Comparison of ENCODE assay signal across 8 mouse cellular contexts in genomic region chr9:62026600-62026999, GRCm38 (mm10). TPM values are rescaled to one million over a fixed set of nuclear protein-coding genes. Genes with fewer than 3 reads are reported as not detected.
A peak's percentile ranks its signal among the peaks of the same experiment; 100 is the strongest.
DNase-seq lines count a peak whose midpoint lies in the region; ATAC-seq and TF ChIP-seq lines count a peak whose summit lies in the region.

Paqr5 (minus strand) TSS chr9:62026856.

- H3K4me2 ChIP-seq in hindbrain, postnatal 0 days (ENCODE audit: low read depth, low read length), result peak within 1 kb of the TSS; percentile 62
- peak within 1 kb of the TSS; percentile 64 for H3K4me2 ChIP-seq in liver, embryonic 13.5 days

- H3K4me3 ChIP-seq in left cerebral cortex, adult 2 months, result peak within 1 kb of the TSS; percentile 34
- H3K4me3 ChIP-seq in forebrain, embryonic 10.5 days, result peak within 1 kb of the TSS; percentile 60
- peak within 1 kb of the TSS; percentile 29 for H3K4me3 ChIP-seq in hindbrain, postnatal 0 days (ENCODE audit: low read length)
- peak within 1 kb of the TSS; percentile 40 for H3K4me3 ChIP-seq in liver, embryonic 13.5 days (replicated peaks)

- H3K27ac ChIP-seq in left cerebral cortex, adult 2 months, result peak within 1 kb of the TSS; percentile 58
- H3K27ac ChIP-seq in forebrain, embryonic 10.5 days, result peak within 1 kb of the TSS; percentile 65
- no peak within 1 kb of the TSS for H3K27ac ChIP-seq in hindbrain, postnatal 0 days
- H3K27ac ChIP-seq in liver, embryonic 13.5 days, result no peak within 1 kb of the TSS

- no peak for ATAC-seq in hindbrain, postnatal 0 days
- ATAC-seq in liver, embryonic 13.5 days (ENCODE audit: low read depth), result peak; percentile 75

- DNase-seq in left cerebral cortex, adult 2 months (ENCODE audit: extremely low spot score in 1 of 2, low spot score in 2 of 2), result no peak
- DNase-seq in left cerebral cortex, postnatal 4 days, result no peak
- no peak for DNase-seq in forebrain, embryonic 10.5 days (ENCODE audit: extremely low spot score, low spot score)
- no peak for DNase-seq in hindbrain, postnatal 0 days (ENCODE audit: low spot score)
- peak; percentile 23 for DNase-seq in liver, embryonic 13.5 days
- peak; percentile 33 for DNase-seq in neural tube, embryonic 10.5 days (ENCODE audit: extremely low spot score, low spot score)
- DNase-seq in thymus, postnatal 36 days, result peak; percentile 62 to 67
- DNase-seq in cerebellum, adult 9-11 months, result no peak

- 0 out of 2 replicates have a peak within 1 kb of the TSS, but pooled peaks have one; percentile 29 for H3K9ac ChIP-seq in hindbrain, postnatal 0 days (replicated peaks; ENCODE audit: low read length)
- 0 out of 2 replicates have a peak within 1 kb of the TSS, but pooled peaks have one; percentile 3 for H3K9ac ChIP-seq in liver, embryonic 13.5 days

- intact Hi-C loops in left cerebral cortex, adult 2 months (cut with DNase I), result no loop called here
- intact Hi-C loops in left cerebral cortex, postnatal 4 days (cut with DNase I), result no loop called here

- peaks cover 73% of the 10 kb centered on the region for H3K27me3 ChIP-seq in forebrain, embryonic 10.5 days (ENCODE audit: poor library complexity, severe bottlenecking)
- H3K27me3 ChIP-seq in hindbrain, postnatal 0 days (ENCODE audit: insufficient read depth, low read length), result peaks cover 3% of the 10 kb centered on the region; the same call in 1 of the 2 replicates
- H3K27me3 ChIP-seq in liver, embryonic 13.5 days, result peaks cover 50% of the 10 kb centered on the region

- H3K9me3 ChIP-seq in forebrain, embryonic 10.5 days, result no peaks in the 10 kb centered on the region
- no peaks in the 10 kb centered on the region for H3K9me3 ChIP-seq in hindbrain, postnatal 0 days (ENCODE audit: low read length)
- no peaks in the 10 kb centered on the region for H3K9me3 ChIP-seq in liver, embryonic 13.5 days (replicated peaks)

- under 1% methylated on average over 32 of the region's 32 CpGs for WGBS in forebrain, embryonic 10.5 days
- 1% methylated on average over 31 of the region's 32 CpGs for WGBS in hindbrain, postnatal 0 days
- under 1% methylated on average over 32 of the region's 32 CpGs for WGBS in liver, embryonic 13.5 days (ENCODE audit: insufficient replicate concordance)

- H3K4me1 ChIP-seq in forebrain, embryonic 10.5 days, result peaks cover 25% of the 10 kb centered on the region
- 0 out of 2 replicates have a peak, but pooled peaks cover 5% of the 10 kb centered on the region for H3K4me1 ChIP-seq in hindbrain, postnatal 0 days (ENCODE audit: insufficient read depth, low read length)
- H3K4me1 ChIP-seq in liver, embryonic 13.5 days (replicated peaks), result peaks cover 11% of the 10 kb centered on the region

- H3K36me3 ChIP-seq in forebrain, embryonic 10.5 days (replicated peaks), result no peaks in the 10 kb centered on the region
- H3K36me3 ChIP-seq in hindbrain, postnatal 0 days (ENCODE audit: insufficient read depth, low read length), result no peaks in the 10 kb centered on the region
- no peaks in the 10 kb centered on the region for H3K36me3 ChIP-seq in liver, embryonic 13.5 days

- no peak for TF ChIP-seq CTCF in left cerebral cortex, adult 2 months (IDR thresholded peaks at IDR 0.05)
- TF ChIP-seq CTCF in hindbrain, postnatal 0 days (IDR thresholded peaks at IDR 0.05; ENCODE audit: low read depth), result no peak

RNA-seq across cellular contexts. Expression of gene Paqr5, which starts in this region (rescaled TPM):
- total RNA-seq in left cerebral cortex, adult 2 months (2021), result 1 to 10 TPM; 3.6 to 4.1 TPM
- under 1 TPM; 0.22 to 0.32 TPM for total RNA-seq in left cerebral cortex, postnatal 4 days (2021)
- polyA plus RNA-seq in forebrain, embryonic 10.5 days (2016; fragmentation: Nextera tagmentation; extraction: Ambion mirVana), result 0.58 and 1.0 TPM in 2 replicates
- total RNA-seq in hindbrain, postnatal 0 days (2014; rRNA removed), result 0.16 and 1.0 TPM in 2 replicates
- 0.80 and 1.0 TPM in 2 replicates for polyA plus RNA-seq in hindbrain, postnatal 0 days (2015; fragmentation: Nextera tagmentation; extraction: Ambion mirVana)
- polyA plus RNA-seq in liver, embryonic 13.5 days (2015; fragmentation: Nextera tagmentation; extraction: Ambion mirVana), result 0.05 and 0.12 TPM in 2 replicates

Comparison
In these comparisons a context has a peak if more than half of its experiments do, and no peak if none do; other contexts are left out.
1. Peak in DNase-seq, ATAC-seq, H3K4me3 ChIP-seq, H3K9ac ChIP-seq and H3K4me2 ChIP-seq in liver, embryonic 13.5 days; RNA of the gene not detected or under 1 TPM.
2. DNase-seq: peak in neural tube, embryonic 10.5 days (single experiment) and thymus, postnatal 36 days (2 of 2); none in left cerebral cortex, adult 2 months (0 of 2), left cerebral cortex, postnatal 4 days (single experiment), forebrain, embryonic 10.5 days (single experiment), hindbrain, postnatal 0 days (single experiment) and cerebellum, adult 9-11 months (single experiment).
3. H3K27ac ChIP-seq: peak in left cerebral cortex, adult 2 months (single experiment) and forebrain, embryonic 10.5 days (single experiment); none in hindbrain, postnatal 0 days (single experiment) and liver, embryonic 13.5 days (single experiment).
4. Peak in every context shown above with its lines, with median percentiles within 50 percentile points of each other: H3K4me3 ChIP-seq.